Mouse (Mus musculus) midbrain, embryonic 14.5 days (tissue): ENCODE measurements around the gene Ogn. TPM values are rescaled to one million over a fixed set of nuclear protein-coding genes. Genes with fewer than 3 reads are reported as not detected.

ENCODE experiments used
- ATAC-seq: fragments of 200-750 bp; cut with Nextera tagmentation; 2 replicates; pipeline ENCODE4 v1.8.0; 2017; ENCODE audit warnings: moderate number of reproducible peaks, moderate library complexity; ENCODE audit not compliant: low FRiP score, low TSS enrichment
- DNase-seq: peaks from one replicate; pipeline ENCODE4 v3.0.0-alpha.2; 2015
- H3K27ac ChIP-seq: fragments of 300-500 bp; sonication (generic); replicated peaks from 2 replicates; pipeline ENCODE4 v1.5.1; 2014; ENCODE audit warnings: mild to moderate bottlenecking, low read depth, low read length, moderate library complexity
- H3K27me3 ChIP-seq: fragments of 300-500 bp; sonication (generic); 2 replicates; pipeline ENCODE4 v1.6.1; 2014; ENCODE audit warnings: low read length, control low read depth, mixed read lengths; ENCODE audit not compliant: control insufficient read depth, insufficient read depth
- H3K36me3 ChIP-seq: fragments of 300-500 bp; sonication (generic); 2 replicates; pipeline ENCODE4 v1.6.1; 2014; ENCODE audit warnings: low read length, control low read depth; ENCODE audit not compliant: control insufficient read depth, insufficient read depth
- H3K4me1 ChIP-seq: fragments of 300-500 bp; sonication (generic); 2 replicates; pipeline ENCODE4 v1.6.1; 2014; ENCODE audit warnings: mild to moderate bottlenecking, antibody characterized with exemption, low read length, control low read depth; ENCODE audit not compliant: control insufficient read depth, insufficient read depth
- H3K4me2 ChIP-seq: fragments of 300-500 bp; sonication (generic); 2 replicates; pipeline ENCODE4 v1.6.1; 2014; ENCODE audit warnings: mild to moderate bottlenecking, low read length, moderate library complexity
- H3K4me3 ChIP-seq: fragments of 300-500 bp; sonication (generic); replicated peaks from 2 replicates; pipeline ENCODE4 v1.5.1; 2014; ENCODE audit warnings: low read depth, low read length
- H3K9ac ChIP-seq: fragments of 300-500 bp; sonication (generic); replicated peaks from 2 replicates; pipeline ENCODE4 v1.6.1; 2014; ENCODE audit warnings: mild to moderate bottlenecking, low read length, moderate library complexity
- H3K9me3 ChIP-seq: fragments of 300-500 bp; sonication (generic); 2 replicates; pipeline ENCODE4 v1.6.1; 2016; ENCODE audit warnings: low read length, control low read depth, mixed read lengths; ENCODE audit not compliant: control insufficient read depth
- WGBS: fragments of 180-500 bp; shearing (Covaris S2); extraction: QIAGEN DNeasy Blood & Tissue Kit; methylation state at CpG from one replicate; pipeline ENCODE4 v1.1.7; 2014; 5-methylcytosine and 5-hydroxymethylcytosine counted together
- polyA plus RNA-seq: library from polyadenylated mRNA; unstranded; fragments of >200 nt; fragmentation: Nextera tagmentation; extraction: Ambion mirVana; gene quantifications from 2 replicates; pipeline ENCODE4 v1.2.1, GENCODE M21; 2014

Ogn gene
- polyA plus RNA-seq: 0.59 and 7.7 TPM in 2 replicates

GRCm38 (mm10) chr13:49607714-49608113 is at the start of gene Ogn:
Ogn (plus strand) TSS chr13:49608046.
- 78% methylated on average over 4 of the region's 4 CpGs for WGBS

DNA sequence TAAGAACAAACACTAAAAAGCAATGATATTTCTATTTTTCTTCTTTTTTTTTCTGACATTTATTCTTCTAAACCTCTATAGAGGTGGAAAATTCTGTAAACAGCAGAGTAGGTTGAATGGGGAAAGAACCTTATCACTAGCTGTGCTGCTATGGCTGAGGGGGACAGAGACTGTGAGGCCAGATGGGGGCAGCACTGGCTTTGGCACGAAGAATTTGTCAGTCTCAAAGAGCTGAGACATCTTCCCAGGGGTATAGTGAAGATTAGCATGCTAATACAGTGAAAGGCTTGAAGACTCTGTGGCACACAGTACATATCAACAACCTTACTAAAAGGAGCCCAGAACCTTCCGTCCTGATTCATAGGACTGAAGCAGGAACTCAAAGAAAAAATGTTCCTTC is 48.7 kb upstream of the Ogn start:
- Histone ChIP-seq H3K9me3 (no peaks in the 10 kb centered on the region), H3K9ac (no peak overlapping the region), H3K4me1 (no peaks in the 10 kb centered on the region), H3K27ac (no peak overlapping the region), H3K4me3 (no peak overlapping the region), H3K27me3 (no peaks in the 10 kb centered on the region), H3K36me3 (no peaks in the 10 kb centered on the region), H3K4me2 (no peak overlapping the region)
- DNase-seq: peak; percentile 69
- 27% methylated on average over 2 of the region's 2 CpGs for WGBS
- no peak for ATAC-seq

More at GRCm38 (mm10) chr13:49607714-49608113, at the start of gene Ogn:
- no peaks in the 10 kb centered on the region for H3K27me3 ChIP-seq
- no peaks in the 10 kb centered on the region for H3K4me1 ChIP-seq
- no peaks in the 10 kb centered on the region for H3K36me3 ChIP-seq
- H3K9me3 ChIP-seq: no peaks in the 10 kb centered on the region
- H3K4me3 ChIP-seq: no peak within 1 kb of the TSS
- no peak for ATAC-seq
- peak; percentile 24 for DNase-seq
- H3K4me2 ChIP-seq: no peak within 1 kb of the TSS
- no peak within 1 kb of the TSS for H3K27ac ChIP-seq
- no peak within 1 kb of the TSS for H3K9ac ChIP-seq

DNA sequence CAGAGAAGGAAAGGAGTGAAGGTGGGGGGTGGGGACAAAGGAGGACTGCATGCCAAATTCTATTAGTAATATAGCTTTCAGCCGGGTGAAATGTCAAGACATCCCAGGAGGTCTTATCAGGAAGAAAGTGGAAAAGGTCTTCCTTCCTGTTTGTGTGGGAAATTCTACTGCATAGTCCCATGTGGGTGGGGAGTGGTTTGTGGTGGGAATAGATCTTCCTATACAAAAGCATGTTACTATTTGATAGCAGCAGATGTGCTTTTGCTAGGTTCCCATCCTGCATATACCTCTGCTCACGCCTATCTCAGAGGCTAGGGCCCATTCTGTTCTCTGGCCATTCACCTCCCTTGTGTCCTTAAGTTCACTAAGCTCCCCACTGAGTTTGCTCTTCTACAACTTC is 47.0 kb upstream of the Ogn start:
- DNase-seq (no peak), ATAC-seq (no peak)
- Histone ChIP-seq H3K27me3 (no peaks in the 10 kb centered on the region), H3K4me3 (no peak overlapping the region), H3K27ac (no peak overlapping the region), H3K36me3 (no peaks in the 10 kb centered on the region), H3K4me1 (no peaks in the 10 kb centered on the region), H3K9ac (no peak overlapping the region), H3K4me2 (no peak overlapping the region), H3K9me3 (no peaks in the 10 kb centered on the region)
- 67% methylated on average over 2 of the region's 2 CpGs for WGBS

DNA sequence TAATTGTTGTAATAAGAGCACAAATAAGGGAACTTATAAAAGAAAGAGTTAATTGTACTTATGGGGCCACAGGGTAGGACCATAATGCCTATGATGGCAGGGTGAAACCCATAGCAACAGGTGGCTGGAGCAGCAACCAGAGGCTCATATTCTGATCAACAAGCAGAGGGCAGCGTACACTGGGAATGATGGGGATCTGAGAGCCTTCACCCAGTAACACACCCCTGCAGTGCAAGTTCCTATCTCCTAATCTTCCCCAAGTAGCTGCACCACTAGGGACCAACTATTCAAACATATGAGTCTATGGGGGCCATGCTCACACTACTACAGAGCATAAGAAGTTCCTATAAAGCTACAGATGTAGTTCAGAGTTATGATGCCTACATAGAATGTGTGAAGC is 43.5 kb upstream of the Ogn start:
- ATAC-seq: no peak
- H3K27me3 ChIP-seq: no peaks in the 10 kb centered on the region
- no peak overlapping the region for H3K4me3 ChIP-seq
- H3K4me1 ChIP-seq: no peaks in the 10 kb centered on the region
- no peak overlapping the region for H3K9ac ChIP-seq
- DNase-seq: no peak
- H3K27ac ChIP-seq: no peak overlapping the region
- H3K36me3 ChIP-seq: no peaks in the 10 kb centered on the region
- no peak overlapping the region for H3K4me2 ChIP-seq
- WGBS: 82% methylated on average over 1 of the region's 1 CpGs
- H3K9me3 ChIP-seq: no peaks in the 10 kb centered on the region

GRCm38 (mm10) chr13:49570371-49570770 is 37.5 kb upstream of the Ogn start:
- H3K27ac ChIP-seq: no peak overlapping the region
- H3K36me3 ChIP-seq: no peaks in the 10 kb centered on the region
- no peak overlapping the region for H3K9ac ChIP-seq
- ATAC-seq (no peak), DNase-seq (peak; percentile 8)
- 71% methylated on average over 3 of the region's 3 CpGs for WGBS
- H3K4me3 ChIP-seq: no peak overlapping the region
- no peak overlapping the region for H3K4me2 ChIP-seq
- H3K9me3 ChIP-seq: no peaks in the 10 kb centered on the region
- H3K27me3 ChIP-seq: no peaks in the 10 kb centered on the region
- H3K4me1 ChIP-seq: no peaks in the 10 kb centered on the region

DNA sequence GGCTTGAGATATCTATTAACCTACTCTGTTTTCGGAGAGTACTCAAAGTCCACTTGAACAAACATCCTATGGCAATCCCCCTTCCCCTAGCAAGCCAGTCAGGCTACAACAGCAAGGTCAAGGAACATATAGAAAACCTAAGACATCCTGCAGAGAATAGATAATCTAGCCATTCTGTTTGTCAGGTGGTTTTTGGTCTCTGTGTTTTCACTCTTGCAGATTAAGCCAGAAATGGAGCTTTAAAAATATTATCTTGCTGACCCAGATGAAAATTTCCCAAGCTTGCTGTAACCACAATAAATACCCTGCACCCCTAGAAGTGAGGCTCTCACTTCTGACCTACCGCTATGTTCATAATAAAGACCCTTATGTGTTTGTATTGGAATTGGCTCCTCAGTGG is 36.4 kb upstream of the Ogn start:
- no peaks in the 10 kb centered on the region for H3K4me1 ChIP-seq
- no peak overlapping the region for H3K4me2 ChIP-seq
- 91% methylated on average over 2 of the region's 2 CpGs for WGBS
- ATAC-seq (no peak), DNase-seq (no peak)
- H3K27ac ChIP-seq: no peak overlapping the region
- H3K27me3 ChIP-seq: no peaks in the 10 kb centered on the region
- no peak overlapping the region for H3K4me3 ChIP-seq
- no peaks in the 10 kb centered on the region for H3K9me3 ChIP-seq
- H3K36me3 ChIP-seq: no peaks in the 10 kb centered on the region
- no peak overlapping the region for H3K9ac ChIP-seq

GRCm38 (mm10) chr13:49581541-49582530 is 26.0 kb upstream of the Ogn start, which contains the start of gene Omd:
Omd (plus strand) TSS chr13:49582462.
- H3K27ac ChIP-seq: no peak within 1 kb of the TSS

GRCm38 (mm10) chr13:49583859-49584258 is 24.0 kb upstream of the Ogn start:
- H3K9ac ChIP-seq: no peak overlapping the region
- no peaks in the 10 kb centered on the region for H3K9me3 ChIP-seq
- H3K36me3 ChIP-seq: no peaks in the 10 kb centered on the region
- H3K27me3 ChIP-seq: no peaks in the 10 kb centered on the region
- no peaks in the 10 kb centered on the region for H3K4me1 ChIP-seq
- no peak overlapping the region for H3K4me2 ChIP-seq
- H3K4me3 ChIP-seq: no peak overlapping the region
- DNase-seq: no peak
- ATAC-seq: no peak
- H3K27ac ChIP-seq: no peak overlapping the region

More at GRCm38 (mm10) chr13:49581541-49582530, 26.0 kb upstream of the Ogn start, which contains the start of gene Omd:
- H3K9me3 ChIP-seq: no peaks in the 10 kb centered on the region
- ATAC-seq (no peak), DNase-seq (no peak)
- H3K9ac ChIP-seq: no peak within 1 kb of the TSS
- H3K27me3 ChIP-seq: no peaks in the 10 kb centered on the region
- no peaks in the 10 kb centered on the region for H3K4me1 ChIP-seq
- no peak within 1 kb of the TSS for H3K4me3 ChIP-seq
- no peaks in the 10 kb centered on the region for H3K36me3 ChIP-seq
- whole genome bisulfite sequencing: 91% methylated on average over 8 of the region's 8 CpGs
- H3K4me2 ChIP-seq: no peak within 1 kb of the TSS
